Mouse (Mus musculus) ovary, postnatal 10 days (tissue): Measurements from ENCODE around the gene Figla.

Source experiments
- DNase-seq: peaks from one replicate; pipeline ENCODE4 v3.0.0; 2022; ENCODE audit warnings: low spot score

Figla gene

DNA sequence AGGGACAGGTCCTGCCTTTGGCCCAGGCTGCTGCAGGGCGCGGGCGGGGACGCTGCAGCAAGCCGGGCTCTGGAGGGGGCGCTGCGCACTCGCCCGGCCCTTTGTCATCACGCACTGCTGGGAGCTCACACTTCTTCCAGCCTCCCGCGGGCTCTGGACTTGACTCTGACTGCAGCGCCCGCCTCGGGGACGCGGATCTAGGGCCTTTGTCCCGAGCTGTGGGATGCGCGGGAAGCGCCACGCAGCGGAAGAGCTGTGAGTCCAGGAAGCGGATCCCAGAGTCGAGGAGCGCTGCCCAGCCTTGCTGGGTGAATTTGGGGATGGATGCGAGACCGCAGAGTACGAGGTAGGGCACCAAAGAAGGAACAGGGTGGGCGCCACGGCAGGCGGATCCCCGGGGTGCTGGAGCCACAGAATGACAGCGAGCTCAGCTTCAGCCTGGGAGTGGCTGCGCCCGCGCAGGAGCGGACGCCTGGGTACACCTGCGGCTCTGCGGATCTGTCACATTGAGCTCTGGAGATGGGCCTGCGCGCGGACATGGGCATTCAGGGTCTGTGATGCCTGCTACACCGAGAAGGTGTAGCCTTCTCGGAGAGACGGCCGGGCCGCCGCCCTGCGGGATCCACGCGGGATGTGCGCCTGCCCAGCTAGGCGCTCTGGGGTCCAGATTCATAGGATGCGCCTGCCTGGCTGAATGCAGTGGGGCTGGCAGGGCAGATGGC is 12.8 kb downstream of the Figla start, which contains the start of gene Add2:
Add2 (plus strand) TSS at position 81 of the 722 bp plus-strand sequence.
- no peak for DNase-seq

DNA sequence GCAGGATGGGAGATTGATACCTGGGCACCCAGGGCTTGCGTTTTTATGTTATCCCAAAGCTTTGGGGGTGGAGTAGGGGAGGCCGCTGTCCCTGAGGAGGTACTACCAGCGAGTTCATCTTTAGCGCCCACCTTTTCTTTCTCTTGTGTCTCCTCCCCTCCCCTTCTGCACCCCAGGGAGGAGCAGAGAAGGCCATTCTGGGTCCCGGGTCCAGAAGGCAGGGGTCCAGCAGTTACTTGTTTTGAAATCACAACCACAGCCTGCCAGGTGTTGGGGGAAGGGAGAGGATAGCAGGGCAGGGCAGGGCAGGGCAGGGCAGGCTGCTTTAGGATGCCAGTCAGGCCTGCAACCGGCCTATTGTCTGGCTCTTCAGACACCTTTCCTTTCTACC is 13.3 kb downstream of the Figla start:
- DNase-seq = no peak

DNA sequence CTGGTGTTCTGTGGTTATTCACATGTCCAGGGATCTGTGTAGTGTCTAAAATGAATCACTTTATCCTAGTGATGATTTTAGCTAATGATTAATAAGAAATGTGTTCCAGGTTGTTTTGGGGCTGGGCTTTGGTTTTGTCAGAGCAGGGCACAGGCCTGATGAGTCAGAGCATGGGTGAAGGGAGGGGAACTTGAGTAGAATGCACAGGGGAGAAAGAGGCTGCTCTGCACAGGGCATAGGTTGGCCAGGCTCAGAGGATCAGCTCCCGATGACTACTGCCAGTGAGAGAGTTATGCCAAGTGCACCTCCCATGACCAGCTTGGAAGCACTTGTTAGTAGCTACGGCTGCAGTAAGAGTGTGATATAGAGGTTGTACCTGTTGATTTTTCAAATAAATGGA is 15.6 kb downstream of the Figla start:
- no peak for DNase-seq

DNA sequence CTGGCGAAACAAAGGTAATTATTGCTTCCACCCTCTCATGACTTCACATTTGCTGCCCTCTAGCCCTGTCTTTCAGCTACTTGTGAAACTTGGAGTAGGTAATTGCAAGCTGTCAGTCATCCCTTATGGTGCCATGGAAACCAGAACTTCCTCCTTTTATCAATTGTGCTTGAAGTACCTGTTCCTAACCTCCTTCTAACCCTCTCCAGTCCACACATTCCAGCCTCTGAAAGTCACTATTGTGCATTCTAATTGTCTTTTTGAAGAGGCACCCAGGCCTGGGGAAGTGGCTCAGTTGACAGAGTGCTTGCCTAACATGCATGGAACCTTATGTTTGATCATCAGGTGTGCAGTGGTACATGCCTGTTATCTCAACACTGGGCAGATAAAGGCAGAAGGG is 17.7 kb downstream of the Figla start:
- DNase-seq = no peak

DNA sequence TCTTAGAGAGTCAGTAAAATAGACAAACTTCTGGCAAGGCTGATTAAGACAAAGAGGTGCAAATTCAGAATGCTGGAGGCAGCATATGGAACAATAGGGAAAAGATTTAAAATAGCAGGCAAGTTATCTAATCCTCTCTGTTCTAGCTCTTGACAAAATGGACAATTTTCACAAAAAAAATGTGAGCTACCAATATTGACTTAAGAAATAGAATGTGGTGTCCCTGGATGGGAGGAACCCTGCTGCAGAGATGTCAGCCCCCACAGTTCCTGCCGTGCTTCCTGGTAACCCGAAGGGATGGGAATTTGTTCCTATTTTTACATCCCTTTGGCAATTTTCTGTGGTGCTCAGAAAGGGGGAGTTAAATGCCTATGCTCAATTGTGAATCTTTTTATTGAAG is 22.9 kb downstream of the Figla start:
- no peak for DNase-seq

DNA sequence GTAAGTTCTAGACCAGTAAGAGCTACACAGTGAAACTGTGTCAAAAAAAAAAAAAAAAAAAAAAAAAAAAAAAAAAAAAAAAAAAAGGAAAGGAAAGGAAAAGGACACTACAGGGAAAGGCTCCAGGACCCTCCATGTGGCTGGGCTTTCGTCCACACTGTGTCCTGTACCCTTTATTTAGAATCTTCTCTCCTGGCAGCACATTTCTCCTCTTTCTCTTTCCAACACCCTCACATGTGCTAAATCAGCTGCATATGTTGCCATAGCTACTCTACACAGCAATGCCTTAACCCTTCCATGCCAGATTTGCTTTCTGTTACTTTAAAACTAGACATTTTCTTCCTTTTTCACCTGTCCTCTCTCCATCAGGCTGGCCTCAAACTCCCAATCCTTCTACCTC is 24.2 kb downstream of the Figla start:
- DNase-seq = no peak

DNA sequence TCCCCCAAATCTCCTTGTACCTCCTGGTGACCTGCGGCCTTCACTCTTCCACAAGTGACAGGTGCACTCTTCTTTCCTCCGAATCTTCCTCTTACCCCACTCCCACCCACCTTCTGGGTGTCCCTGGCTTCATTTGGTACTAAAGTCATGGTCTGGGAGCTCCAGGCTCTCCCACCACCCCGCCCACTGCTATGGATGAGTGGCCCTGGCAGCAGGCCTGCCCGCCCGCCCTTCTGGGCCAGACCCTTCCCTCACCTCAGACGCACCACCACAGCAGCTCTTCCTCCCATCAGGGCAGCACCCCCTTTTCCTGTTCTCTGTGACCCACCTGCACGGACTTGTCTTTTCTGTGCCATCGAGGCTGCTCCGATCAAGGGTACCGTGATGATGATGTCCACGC is 31.5 kb downstream of the Figla start:
- DNase-seq = no peak

DNA sequence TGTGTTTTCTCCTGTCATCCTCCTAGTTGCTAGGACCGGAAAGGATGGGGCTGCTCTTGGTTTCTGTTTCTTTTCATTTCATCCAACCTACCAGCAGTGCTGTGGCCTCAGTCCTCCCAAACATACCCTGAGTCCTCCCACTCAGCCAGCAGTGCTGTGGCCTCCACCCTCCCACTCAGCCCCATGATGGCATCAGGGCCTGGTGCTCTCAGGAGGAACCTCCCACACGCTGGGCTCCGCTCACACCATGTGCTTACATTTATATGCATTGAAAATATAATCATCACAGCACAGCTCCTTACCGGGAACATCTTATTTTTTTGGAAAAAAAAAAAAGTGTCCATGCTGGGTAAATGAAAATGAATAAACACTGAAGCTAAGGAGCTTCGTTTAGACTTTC is 32.5 kb downstream of the Figla start:
- no peak for DNase-seq

DNA sequence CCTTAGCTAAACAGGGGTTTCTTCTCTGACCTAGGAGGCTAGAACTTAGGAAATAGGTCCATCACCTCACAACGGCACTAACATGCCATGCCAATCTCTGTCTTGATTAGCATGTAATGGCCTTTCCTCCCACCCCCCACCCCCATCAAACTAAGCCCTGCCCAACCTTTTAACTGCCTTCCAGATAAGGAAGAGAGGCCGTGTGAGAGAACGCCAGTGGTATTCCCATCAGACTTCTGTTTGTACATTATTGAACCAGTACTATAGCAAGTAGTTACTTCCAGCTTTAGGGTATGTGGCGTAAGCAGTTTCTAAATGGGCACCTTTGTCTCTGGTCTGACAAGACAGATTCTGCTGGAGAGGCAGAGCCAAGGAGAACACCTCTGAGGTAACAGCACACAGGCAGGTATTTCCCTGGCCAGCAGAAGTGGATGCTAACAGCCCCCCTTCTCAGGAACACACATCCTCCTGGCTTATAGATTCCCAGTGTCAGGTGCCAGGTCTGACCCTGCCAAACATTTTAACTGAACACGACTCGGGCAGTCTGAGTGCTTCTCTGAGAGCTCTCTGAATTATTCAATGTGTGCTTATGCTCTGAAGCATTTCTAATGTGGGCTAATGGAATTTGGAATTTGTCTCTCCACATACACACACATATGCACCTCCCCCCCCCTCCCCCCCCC is 34.8 kb downstream of the Figla start:
- DNase-seq = no peak

DNA sequence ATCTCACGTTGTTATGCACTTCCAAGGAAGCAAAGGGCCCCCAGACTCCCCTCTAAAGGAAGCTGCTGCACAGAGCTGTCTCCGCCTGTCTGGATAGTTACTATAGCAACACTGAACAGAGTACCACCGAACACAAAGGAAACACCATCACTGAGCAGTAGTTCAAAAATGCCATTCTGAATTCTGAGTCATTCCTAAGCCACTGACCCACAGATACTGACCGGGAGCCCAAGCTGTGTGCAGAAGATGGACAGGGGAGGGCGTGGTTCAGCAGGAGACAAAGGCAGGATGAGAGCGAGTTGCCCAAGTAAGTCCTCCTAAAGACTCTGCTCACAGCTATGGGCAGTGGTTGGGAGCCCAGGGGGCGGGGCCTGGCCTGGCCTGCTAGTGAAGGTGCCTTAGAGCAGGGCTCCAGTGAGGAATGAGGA is 36.1 kb downstream of the Figla start:
- DNase-seq = no peak

DNA sequence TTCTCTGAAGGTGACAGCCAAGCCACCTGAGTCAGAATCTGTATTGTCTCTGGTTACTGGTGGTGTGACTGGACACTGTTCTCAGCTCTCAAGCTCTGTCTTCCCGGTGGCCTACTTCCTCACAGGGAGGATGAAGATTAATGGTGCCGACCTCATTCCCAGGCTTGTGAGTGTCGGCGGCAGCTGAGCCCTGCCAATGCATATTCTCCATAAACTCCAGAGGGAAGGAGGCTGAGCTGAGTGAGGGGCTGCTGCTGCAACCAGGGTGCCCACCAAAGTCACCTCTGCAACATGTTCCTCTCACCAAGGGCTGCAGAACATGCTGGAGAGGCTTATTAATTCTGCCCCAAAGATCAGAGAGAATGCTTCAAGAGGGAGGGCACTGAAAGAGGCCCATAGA is 36.6 kb downstream of the Figla start:
- DNase-seq = no peak

DNA sequence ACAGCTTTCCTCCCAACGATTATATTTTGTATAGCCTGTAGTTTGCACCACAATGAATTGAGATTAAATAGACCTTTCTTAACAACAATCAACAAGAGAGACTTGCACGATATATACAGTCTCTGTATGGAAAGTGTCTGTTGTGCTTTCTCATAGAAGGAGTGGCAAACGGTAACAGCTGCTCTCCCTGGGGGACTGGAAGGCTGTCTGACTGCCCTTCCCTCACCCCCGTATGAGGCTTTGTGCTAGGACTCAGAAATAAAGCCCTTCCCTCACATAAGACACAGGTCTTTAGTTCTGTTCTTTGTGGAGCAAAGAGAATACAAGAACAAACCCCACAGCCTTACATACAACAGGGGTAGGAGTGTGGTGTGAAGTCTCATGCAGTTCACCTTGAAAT is 37.1 kb downstream of the Figla start:
- no peak for DNase-seq

DNA sequence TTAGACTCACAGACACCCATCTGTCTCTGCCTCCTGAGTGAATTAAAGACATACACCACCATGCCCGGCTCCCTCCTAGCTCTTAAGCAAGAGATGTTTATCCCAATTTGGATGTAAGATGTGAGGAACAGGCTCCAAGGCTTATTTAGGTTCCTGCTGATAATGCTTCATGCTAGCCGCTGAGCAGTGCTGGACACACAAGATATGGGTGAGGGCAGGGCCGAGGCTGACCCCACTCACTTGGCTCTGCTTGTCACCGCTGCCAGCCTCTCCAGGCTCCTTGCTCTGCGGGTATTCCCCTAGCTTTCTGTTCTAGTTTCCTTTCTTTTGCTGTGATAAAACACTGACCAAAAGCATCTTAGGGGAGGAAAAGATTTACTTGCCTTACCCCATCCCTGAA is 37.6 kb downstream of the Figla start:
- DNase-seq = no peak

DNA sequence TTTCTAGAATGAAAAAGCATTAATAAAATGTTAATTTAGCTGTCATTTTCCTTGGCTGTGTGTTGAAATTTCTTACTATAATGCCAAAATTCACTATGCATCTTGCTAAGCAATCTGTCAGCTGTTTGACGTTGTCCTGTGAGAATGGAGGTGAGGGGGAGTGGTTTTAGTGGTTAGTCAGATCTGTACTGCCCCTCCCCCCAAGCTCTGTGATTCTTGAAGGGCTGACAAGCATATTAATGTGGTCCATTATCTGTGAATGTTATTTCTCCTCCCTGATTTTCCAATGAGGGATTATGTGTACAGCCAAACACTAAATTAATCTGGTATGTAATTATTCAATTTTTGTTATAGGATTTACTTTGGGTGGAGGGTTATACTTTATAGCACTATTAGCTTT is 42.5 kb downstream of the Figla start:
- no peak for DNase-seq

DNA sequence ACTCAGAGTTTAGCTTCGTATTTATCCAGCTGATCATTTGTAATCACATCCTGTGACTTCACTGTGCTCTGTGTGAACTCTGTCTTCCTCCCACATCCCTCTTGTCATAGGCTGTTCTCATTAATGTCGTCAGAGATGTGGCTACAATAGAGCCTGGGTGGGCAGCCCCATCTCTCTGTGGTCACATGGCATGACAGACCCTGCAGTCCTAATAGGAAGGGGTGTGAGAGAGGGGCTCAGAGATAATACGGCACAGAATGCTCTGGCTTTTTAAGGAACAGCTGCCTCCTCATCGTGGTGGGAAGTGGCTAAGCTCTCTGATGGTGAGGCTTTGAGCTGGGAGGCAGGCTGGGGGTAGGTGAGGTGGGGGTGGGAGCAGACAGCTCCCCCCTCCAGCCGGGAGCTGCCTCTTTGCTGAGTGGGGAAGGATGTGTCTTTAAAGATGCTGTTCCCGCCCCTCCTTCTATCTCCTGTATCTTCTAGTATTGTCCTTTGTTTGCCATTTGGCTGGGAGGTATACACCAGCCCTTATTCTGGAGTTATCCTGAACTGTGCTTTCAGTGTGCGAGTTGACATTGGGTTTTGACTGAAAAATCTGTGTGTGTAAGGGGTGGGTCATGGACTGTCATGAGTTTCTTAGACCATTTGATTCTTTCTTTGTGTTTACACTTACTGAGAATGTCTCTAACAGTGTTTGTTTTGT is 43.3 kb downstream of the Figla start:
- DNase-seq = no peak

DNA sequence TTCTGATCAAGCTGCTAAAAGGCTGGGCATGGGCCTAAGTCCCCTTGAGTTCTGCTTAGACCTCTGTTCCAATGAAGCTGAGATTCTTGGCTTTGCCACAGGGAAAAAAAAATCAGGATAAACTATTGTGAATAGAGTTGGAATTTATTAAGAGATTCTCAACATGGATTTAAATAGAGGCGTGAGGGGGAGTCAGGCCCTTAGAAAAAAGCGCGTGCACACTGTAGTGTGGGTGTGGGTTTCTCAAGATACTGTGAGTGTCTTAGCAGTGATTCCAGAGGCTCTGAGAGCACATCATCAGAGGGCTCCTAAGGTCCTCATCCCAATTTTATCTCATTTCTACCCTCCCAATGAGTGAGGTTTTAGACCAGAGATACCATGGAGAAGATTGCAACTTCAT is 44.2 kb downstream of the Figla start:
- DNase-seq = no peak

DNA sequence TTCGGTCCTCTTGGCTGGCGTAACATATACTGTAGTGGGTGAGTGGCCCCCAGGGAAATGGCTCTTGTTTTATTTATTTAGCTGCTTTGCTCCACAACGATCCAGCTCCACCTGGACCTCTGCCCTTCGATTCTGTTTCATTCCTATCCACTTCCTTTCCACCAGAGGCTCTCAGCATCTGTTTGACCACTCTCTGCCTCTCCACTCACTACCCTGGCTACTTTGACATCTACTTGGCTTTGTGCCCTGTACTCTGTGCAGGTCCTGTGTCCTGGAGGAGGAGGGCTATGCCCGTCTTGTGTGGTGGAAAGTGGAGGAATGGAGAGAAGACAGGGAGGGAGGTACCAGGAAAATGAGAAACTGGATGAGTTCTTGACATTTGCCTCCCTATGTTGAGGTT is 46.3 kb downstream of the Figla start:
- no peak for DNase-seq

DNA sequence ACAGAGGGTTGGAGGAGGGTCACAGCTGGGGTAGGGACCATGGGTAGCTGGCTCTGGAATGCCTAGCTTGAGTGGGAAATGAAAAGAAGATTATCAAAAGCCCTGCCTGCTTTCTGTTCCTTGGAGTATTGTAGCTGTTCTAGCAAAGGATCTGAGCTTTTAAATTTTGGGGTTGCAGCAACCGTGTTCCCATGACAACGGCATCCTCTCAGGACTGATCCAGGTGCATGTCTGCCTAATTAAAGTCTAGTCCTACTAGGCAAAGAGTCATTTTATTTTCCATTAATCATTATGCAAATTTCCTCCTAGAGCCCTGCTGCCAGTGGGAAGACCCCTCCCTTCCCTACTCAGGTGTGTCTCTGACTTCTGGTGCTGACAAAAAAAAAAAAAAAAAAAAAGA is 46.7 kb downstream of the Figla start:
- DNase-seq = no peak

DNA sequence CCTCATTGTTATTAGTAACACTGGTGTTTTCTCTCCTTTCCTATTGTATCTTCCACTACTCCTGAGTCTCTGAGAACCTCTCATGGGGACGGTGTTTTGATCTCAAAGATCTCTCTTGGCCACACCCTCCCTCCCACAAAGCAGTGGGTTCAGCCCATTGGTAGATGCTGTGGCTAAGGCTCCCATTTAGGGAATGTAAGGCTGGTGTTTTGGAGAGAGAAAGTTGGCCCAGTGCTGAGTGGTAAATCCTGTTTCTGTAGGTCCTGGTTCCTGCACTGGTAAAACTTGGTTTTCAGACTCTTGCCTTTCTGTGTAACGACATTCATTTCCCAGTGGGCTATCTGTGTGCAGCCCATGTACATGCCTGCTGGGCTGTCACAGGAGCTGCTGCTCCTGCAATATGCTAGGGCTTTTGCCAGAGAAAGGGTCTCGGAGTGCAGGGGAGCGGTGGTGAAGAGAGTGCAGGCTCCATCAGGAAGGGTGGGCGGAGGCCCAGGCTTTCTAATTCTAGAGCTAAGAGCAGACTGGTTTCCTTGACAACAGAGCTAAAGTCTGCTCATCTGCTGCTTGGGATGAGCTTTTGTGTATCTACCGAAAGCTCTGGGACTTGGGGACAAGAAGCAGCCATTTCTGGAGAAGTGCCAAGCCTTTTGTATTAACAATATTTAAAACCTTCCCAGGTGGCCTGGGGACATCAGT is 48.5 kb downstream of the Figla start:
- DNase-seq = no peak

DNA sequence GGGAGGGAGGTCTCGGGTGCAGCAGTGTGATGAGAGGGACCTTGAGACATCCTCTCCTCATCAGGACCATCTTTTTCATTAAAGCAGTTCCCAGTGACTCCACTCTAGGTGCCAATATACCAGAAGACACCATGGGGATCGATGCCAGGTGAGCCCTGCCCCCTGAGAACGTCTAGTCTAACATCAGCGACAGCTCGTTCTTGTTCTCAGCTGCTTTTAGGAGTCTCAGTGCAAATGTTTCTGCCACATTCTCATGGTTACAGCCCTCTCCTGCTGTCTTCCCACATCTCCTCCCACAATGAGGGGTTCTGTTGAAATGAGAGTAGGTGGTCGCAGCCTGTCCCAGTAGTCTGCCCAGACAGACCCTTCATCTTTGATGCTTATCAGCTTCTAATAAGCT is 50.8 kb downstream of the Figla start:
- DNase-seq = no peak

DNA sequence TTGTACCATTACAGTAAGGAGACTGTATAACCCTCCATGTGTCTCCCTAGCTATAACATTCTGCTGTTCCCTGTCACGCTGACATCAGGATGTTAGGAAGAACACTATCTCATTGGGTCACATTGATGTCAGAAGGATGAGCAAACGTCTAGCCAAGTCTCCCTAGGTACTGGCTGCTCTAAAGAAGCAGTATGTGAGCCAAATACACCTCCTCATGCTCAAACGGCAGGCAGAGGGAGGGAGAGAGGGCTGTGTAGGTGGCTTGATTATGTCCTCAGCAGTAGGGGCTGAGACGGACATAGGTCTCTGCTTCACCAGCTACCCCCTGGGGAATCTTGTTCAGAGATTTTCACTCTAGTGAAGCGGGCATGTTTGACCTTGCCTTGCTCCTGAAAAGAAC is 51.2 kb downstream of the Figla start:
- DNase-seq = no peak

DNA sequence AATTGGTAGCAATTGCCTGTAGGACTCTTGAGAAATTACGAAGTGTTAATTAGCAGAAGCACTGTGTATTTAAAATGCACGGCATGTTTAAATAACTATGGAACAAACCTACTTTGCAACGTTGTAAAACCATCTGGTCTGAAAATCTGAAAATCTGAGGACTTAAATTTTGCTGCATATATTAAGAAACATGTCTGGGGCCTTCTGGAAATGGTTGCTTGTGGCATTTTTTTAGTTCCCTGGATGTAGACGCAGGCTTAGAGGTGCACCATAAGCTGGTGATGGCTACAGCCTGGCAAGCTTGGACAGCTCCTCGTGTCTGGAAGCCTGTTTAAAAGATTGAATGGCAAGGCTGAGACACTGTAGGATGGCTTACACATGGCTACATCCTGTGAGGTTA is 53.0 kb downstream of the Figla start:
- no peak for DNase-seq

DNA sequence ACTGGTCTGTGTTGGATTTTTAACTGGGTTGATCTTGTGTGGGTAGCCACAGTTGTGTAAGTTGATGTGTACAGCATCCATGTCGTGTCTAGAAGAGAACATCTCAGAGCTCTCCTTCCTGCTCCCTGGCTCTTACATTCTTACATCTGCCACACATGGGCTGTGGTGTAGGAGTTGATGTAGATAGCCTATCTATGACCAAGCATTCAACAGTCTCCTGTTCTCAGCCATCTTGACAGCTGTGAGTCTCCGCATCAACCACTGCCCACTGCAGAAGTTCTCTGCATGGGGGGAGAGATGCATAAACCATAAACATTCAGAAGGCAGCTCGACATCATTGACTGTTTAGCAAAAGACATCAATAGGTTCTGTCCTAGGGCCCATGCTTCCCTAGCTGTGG is 53.9 kb downstream of the Figla start:
- no peak for DNase-seq
